Mouse (Mus musculus) hindbrain, embryonic 16.5 days (tissue): ENCODE measurements around the gene Ppm1h. TPM values are rescaled to one million over a fixed set of nuclear protein-coding genes. Genes with fewer than 3 reads are reported as not detected.

Experiments used
- ATAC-seq: fragments of 200-750 bp; cut with Nextera tagmentation; 2 replicates; pipeline ENCODE4 v1.8.0; 2017; ENCODE audit warnings: moderate TSS enrichment, moderate library complexity
- H3K27ac ChIP-seq: fragments of 300-500 bp; sonication (generic); 2 replicates; pipeline ENCODE4 v1.5.1; 2014; ENCODE audit warnings: low read depth, mild to moderate bottlenecking, control low read depth, low read length, moderate library complexity
- H3K27me3 ChIP-seq: fragments of 300-500 bp; sonication (generic); replicated peaks from 2 replicates; pipeline ENCODE4 v1.6.1; 2014; ENCODE audit warnings: low read length; ENCODE audit not compliant: control insufficient read depth, insufficient read depth
- H3K36me3 ChIP-seq: fragments of 300-500 bp; sonication (generic); 2 replicates; pipeline ENCODE4 v1.6.1; 2014; ENCODE audit warnings: mild to moderate bottlenecking, low read length, moderate library complexity, mixed read lengths; ENCODE audit not compliant: control insufficient read depth, insufficient read depth
- H3K4me1 ChIP-seq: fragments of 300-500 bp; sonication (generic); 2 replicates; pipeline ENCODE4 v1.6.1; 2014; ENCODE audit warnings: low read depth, low read length; ENCODE audit not compliant: control insufficient read depth, insufficient read depth
- H3K4me2 ChIP-seq: fragments of 300-500 bp; sonication (generic); 2 replicates; pipeline ENCODE4 v1.6.1; 2014; ENCODE audit warnings: mild to moderate bottlenecking, low read length, control low read depth, moderate library complexity
- H3K4me3 ChIP-seq: fragments of 300-500 bp; sonication (generic); 2 replicates; pipeline ENCODE4 v1.5.1; 2014; ENCODE audit warnings: mild to moderate bottlenecking, low read length, control low read depth, moderate library complexity
- H3K9ac ChIP-seq: fragments of 300-500 bp; sonication (generic); 2 replicates; pipeline ENCODE4 v1.6.1; 2014; ENCODE audit warnings: low read depth, mild to moderate bottlenecking, control low read depth, low read length, moderate library complexity
- H3K9me3 ChIP-seq: fragments of 300-500 bp; sonication (generic); 2 replicates; pipeline ENCODE4 v1.6.1; 2014; ENCODE audit warnings: mild to moderate bottlenecking, low read length, moderate library complexity; ENCODE audit not compliant: control insufficient read depth
- WGBS: fragments of 180-500 bp; shearing (Covaris S2); extraction: QIAGEN DNeasy Blood & Tissue Kit; methylation state at CpG from one replicate; pipeline ENCODE4 v1.1.7; 2014; 5-methylcytosine and 5-hydroxymethylcytosine counted together
- polyA plus RNA-seq: library from polyadenylated mRNA; unstranded; fragments of >200 nt; fragmentation: Nextera tagmentation; extraction: Ambion mirVana; gene quantifications from 2 replicates; pipeline ENCODE4 v1.2.1, GENCODE M21; 2015

Ppm1h gene
- polyA plus RNA-seq, 1 experiment from 2014 or later = 33.5 TPM

DNA sequence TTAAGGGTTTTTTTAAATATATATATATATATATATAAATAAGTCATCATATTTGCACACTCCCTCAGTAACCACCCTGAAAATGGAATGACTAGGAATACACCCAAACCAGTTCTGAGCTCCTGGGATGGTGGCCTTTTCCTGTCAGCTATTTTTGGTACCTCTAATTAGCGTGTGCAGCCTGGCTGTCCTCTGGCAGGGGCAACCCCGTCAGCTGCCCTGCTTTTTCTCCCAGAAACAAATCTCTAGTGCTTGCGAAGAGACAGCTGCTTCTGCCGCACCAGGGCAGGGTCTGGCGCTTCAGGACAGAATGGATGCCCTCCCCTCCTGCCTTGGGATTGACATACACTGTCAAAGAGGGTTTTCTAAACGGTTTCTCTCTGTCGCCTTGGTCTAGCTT lies 166.9 kb downstream of the Ppm1h start:
- H3K4me3 ChIP-seq = no peak overlapping the region
- H3K27ac ChIP-seq = peak overlapping the region; percentile 69
- ATAC-seq = peak; percentile 67
- 29% methylated on average over 7 of the region's 7 CpGs for WGBS
- no peaks in the 10 kb centered on the region for H3K36me3 ChIP-seq
- no peaks in the 10 kb centered on the region for H3K27me3 ChIP-seq
- peaks cover 9% of the 10 kb centered on the region for H3K4me1 ChIP-seq
- peak overlapping the region; percentile 11; the same call in 1 of the 2 replicates for H3K9ac ChIP-seq
- H3K9me3 ChIP-seq = peaks cover 1% of the 10 kb centered on the region; the same call in 1 of the 2 replicates
- no peak overlapping the region for H3K4me2 ChIP-seq

- 95% methylated on average over 1 of the region's 1 CpGs for WGBS
These were observed 167.9 kb downstream of the Ppm1h start for GRCm38 (mm10) chr10:122846476-122846875.

DNA sequence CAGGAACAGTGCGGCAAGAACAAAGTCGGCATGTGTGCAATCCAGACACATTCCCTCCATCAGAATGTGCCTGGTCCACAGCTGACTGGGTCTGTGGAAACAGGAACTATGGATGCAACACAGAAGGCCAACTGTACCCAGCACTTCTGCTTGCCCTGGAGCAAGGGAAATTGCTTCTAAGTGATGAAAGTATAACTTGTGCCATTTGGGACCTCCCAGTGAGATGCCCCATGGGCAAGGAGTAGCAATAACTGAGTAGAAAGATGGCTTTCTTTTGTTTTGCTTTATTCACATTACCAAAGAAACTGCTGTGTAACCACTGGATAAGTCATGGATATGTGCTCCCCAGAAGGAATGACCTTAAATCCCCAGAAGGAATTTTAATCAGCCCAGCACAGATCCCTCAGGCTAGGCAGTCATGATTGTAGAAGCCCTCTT lies 169.5 kb downstream of the Ppm1h start:
- H3K36me3 ChIP-seq = no peaks in the 10 kb centered on the region
- no peak for ATAC-seq
- H3K9me3 ChIP-seq = no peaks in the 10 kb centered on the region
- H3K4me1 ChIP-seq = peaks cover 9% of the 10 kb centered on the region
- no peak overlapping the region for H3K9ac ChIP-seq
- H3K27me3 ChIP-seq = no peaks in the 10 kb centered on the region
- no peak overlapping the region for H3K27ac ChIP-seq
- no peak overlapping the region for H3K4me3 ChIP-seq
- WGBS = 85% methylated on average over 2 of the region's 2 CpGs
- H3K4me2 ChIP-seq = no peak overlapping the region

More at GRCm38 (mm10) chr10:122846476-122846875, 167.9 kb downstream of the Ppm1h start:
- Histone ChIP-seq H3K27ac (no peak overlapping the region), H3K4me1 (peaks cover 9% of the 10 kb centered on the region), H3K9ac (no peak overlapping the region), H3K4me2 (no peak overlapping the region), H3K36me3 (no peaks in the 10 kb centered on the region), H3K9me3 (no peaks in the 10 kb centered on the region), H3K27me3 (no peaks in the 10 kb centered on the region), H3K4me3 (no peak overlapping the region)
- no peak for ATAC-seq

DNA sequence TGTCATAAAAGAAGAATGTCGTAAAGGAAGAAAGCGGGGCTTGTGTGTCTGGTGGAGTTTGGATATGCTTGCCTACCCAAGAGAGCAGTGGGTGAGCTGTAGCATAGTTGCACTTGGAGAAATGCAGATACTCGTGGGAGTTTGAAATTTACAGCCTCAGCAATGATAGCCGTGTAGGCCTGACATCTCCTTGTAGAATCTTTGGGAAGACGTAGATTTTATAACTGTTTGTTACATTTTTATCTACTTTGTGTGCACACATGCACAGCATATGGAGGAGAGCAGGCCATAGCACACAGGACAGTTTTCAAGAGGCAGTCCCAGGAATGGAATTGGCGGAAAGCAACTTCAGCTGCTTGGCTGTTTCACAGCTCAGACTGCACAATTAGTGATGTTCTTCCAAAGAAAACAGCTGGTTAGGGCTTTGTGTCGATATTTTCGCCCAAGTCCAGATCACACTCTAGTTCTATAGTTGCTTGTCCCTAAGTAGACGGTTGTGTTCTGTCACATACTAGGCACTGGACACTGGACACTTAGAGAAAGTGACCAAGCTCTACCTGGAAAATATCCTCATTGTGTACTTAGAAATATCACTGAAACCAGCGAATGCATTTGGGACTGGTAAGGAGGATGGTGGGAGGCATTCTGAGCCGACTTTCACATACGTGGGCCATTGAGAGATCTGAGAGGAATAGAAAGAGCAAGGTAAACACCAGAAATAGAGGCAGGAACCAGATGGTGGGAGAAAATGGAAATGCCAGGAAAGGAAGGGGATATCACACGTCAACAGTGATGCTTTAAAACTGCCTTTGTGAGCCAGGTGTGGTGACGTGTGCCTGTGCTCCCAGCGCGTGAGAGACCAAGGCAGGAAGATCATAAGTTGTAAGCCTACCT lies 173.0 kb downstream of the Ppm1h start:
- Histone ChIP-seq H3K4me1 (peaks cover 3% of the 10 kb centered on the region), H3K27me3 (no peaks in the 10 kb centered on the region), H3K36me3 (no peaks in the 10 kb centered on the region), H3K9ac (no peak overlapping the region), H3K4me2 (no peak overlapping the region), H3K4me3 (no peak overlapping the region), H3K27ac (no peak overlapping the region), H3K9me3 (no peaks in the 10 kb centered on the region)
- ATAC-seq = no peak
- 92% methylated on average over 16 of the region's 16 CpGs for WGBS

DNA sequence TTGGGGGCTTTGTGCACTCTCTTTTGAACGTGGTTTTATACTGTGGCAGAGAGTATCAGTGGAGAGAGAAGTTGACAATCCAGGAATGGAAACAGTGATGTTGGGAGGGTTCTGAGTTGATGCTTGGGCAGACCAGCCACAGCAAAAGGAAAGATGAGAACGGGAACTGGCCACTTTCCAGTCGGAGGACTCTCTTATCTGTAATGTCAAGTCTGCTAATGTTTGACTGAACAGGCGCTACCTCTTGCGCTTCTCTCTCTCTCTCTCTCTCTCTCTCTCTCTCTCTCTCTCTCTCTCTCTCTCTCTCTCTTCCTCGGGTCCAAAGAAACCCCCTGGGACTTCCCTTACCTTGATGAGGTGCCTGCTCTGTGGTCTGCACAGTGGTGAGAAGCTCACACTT lies 176.0 kb downstream of the Ppm1h start:
- Histone ChIP-seq H3K4me3 (no peak overlapping the region), H3K27me3 (no peaks in the 10 kb centered on the region), H3K36me3 (no peaks in the 10 kb centered on the region), H3K9me3 (no peaks in the 10 kb centered on the region), H3K9ac (no peak overlapping the region), H3K4me1 (peaks cover 3% of the 10 kb centered on the region), H3K4me2 (no peak overlapping the region), H3K27ac (no peak overlapping the region)
- WGBS = 77% methylated on average over 6 of the region's 6 CpGs
- ATAC-seq = no peak

GRCm38 (mm10) chr10:122855149-122855548 lies 176.6 kb downstream of the Ppm1h start:
- 59% methylated on average over 4 of the region's 4 CpGs for WGBS
- H3K27ac ChIP-seq = no peak overlapping the region
- no peak for ATAC-seq

DNA sequence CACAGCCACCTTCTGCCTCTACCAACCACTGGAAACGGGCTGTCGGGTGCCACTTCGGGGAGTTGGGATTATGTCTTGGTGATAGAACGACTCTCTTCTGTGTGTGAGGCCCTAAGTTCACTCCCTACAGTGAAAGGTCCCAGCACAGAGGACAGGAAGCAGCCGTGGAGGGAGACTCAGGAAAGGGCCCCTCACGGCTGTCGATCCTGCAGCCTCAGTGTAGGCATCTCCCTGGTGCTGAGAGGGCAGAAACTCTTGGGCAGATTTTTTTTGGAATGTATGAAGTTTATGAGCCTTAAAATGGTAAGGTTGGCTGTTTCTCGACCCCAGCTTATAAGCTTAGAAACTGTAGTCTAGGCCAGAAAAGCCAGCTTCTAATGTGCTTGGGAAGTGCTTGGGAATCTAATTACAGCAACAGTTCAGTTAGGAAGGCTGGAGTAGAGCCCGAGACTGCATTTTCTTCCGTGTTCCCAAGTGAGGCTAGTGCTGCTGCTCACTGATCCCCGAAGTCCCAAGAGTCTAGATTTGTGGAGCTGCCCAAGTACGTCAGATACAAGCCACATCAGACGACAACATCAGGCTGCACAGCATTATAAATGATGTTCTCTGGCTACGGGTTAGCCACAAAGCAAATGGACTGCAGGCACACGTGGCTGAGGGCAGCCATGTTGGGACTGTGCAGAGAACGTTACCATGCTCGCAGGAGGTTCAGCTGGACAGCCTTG lies 177.6 kb downstream of the Ppm1h start:
- Histone ChIP-seq H3K4me2 (no peak overlapping the region), H3K27ac (no peak overlapping the region), H3K4me1 (peaks cover 3% of the 10 kb centered on the region), H3K27me3 (no peaks in the 10 kb centered on the region), H3K9me3 (no peaks in the 10 kb centered on the region), H3K4me3 (no peak overlapping the region), H3K9ac (no peak overlapping the region), H3K36me3 (no peaks in the 10 kb centered on the region)
- 70% methylated on average over 17 of the region's 17 CpGs for WGBS
- ATAC-seq = no peak

More at GRCm38 (mm10) chr10:122855149-122855548, 176.6 kb downstream of the Ppm1h start:
- Histone ChIP-seq H3K27me3 (no peaks in the 10 kb centered on the region), H3K4me2 (no peak overlapping the region), H3K9ac (no peak overlapping the region), H3K9me3 (no peaks in the 10 kb centered on the region), H3K4me3 (no peak overlapping the region), H3K36me3 (no peaks in the 10 kb centered on the region), H3K4me1 (peaks cover 3% of the 10 kb centered on the region)

GRCm38 (mm10) chr10:122857155-122857554 lies 178.6 kb downstream of the Ppm1h start:
- Histone ChIP-seq H3K27me3 (no peaks in the 10 kb centered on the region), H3K4me2 (no peak overlapping the region), H3K4me1 (peaks cover 3% of the 10 kb centered on the region), H3K9ac (no peak overlapping the region), H3K4me3 (no peak overlapping the region), H3K27ac (no peak overlapping the region), H3K9me3 (no peaks in the 10 kb centered on the region), H3K36me3 (no peaks in the 10 kb centered on the region)
- 86% methylated on average over 15 of the region's 15 CpGs for WGBS
- ATAC-seq = no peak
